Mouse (Mus musculus): ENCODE results near the gene Siva1.

DNA sequence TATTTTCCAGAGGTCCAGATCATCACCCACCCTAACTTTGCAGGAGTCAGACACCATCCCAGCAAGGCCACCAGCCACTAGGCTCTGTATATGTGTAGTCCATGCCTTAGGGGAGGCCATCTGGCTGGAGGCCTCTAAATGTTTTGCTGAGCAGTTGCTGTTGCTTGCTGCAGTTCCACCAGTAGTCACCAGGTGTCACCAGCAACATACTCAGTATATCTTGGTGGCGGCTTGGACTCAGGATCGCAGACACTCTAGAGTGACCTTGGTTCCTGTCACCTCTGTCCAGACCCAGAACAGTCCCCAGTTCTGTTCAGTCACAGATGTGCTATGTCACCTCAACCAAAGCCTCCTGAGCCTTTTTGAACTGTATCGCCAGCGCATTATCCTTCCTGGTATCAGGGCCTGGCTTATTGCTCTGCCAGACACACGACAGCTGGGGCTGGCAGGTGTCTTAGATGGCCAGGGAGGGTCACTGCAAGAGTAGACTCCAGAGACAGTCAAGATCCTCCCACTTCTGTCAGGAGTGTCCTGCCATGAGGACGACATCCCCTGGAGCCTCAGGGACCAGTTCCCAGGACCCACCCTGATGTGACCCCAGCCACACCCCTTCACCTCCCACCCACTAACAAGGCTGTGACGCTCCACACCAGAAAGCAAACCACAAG lies 8.8 kb downstream of the Siva1 start:
- TF ChIP-seq CTCF (IDR thresholded peaks at IDR 0.05; ENCODE audit: insufficient read depth, low read length), result peak; percentile 98
- TF ChIP-seq POLR2A (IDR thresholded peaks at IDR 0.05; ENCODE audit: borderline replicate concordance, extremely low read depth, low read depth, low read length), result no peak
